Mouse (Mus musculus): Measurements from ENCODE around the gene Olfr1378. TPM values are rescaled to one million over a fixed set of nuclear protein-coding genes. Genes with fewer than 3 reads are reported as not detected.

Olfr1378 gene
- total and polyA plus RNA-seq, 2 experiments from 2014 or later, result not detected

GRCm38 (mm10) chr11:51016341-51016740, 50.0 kb downstream of the Olfr1378 start:
- DNase-seq (ENCODE audit: low spot score) (no peak), ATAC-seq (ENCODE audit: insufficient read depth, low read depth) (no peak)
- H3K4me1 ChIP-seq (ENCODE audit: control insufficient read depth, insufficient read depth), result no peaks in the 10 kb centered on the region
- 35% methylated on average over 2 of the region's 2 CpGs for WGBS
- TF ChIP-seq EP300 (IDR thresholded peaks at IDR 0.05; ENCODE audit: low read depth), result no peak
- no peak for TF ChIP-seq CTCF (IDR thresholded peaks at IDR 0.05; ENCODE audit: low read depth)
- H3K27ac ChIP-seq (ENCODE audit: low read depth), result no peak overlapping the region
- H3K9me3 ChIP-seq (replicated peaks; ENCODE audit: control insufficient read depth, low read length), result no peaks in the 10 kb centered on the region
- H3K36me3 ChIP-seq (replicated peaks; ENCODE audit: control insufficient read depth, insufficient read depth, low read length), result no peaks in the 10 kb centered on the region
- H3K4me2 ChIP-seq (ENCODE audit: low read depth, low read length), result no peak overlapping the region
- no peak overlapping the region for H3K9ac ChIP-seq (replicated peaks; ENCODE audit: low read depth, low read length)
- H3K27me3 ChIP-seq (ENCODE audit: control insufficient read depth, insufficient read depth, low read length), result no peaks in the 10 kb centered on the region
- H3K4me3 ChIP-seq (ENCODE audit: low read depth, low read length), result no peak overlapping the region

Other genes starting within 250 kb of the Olfr1378 start
- 4.4 and 6.0 TPM in 2 replicates for gene Zfp354c, start 138.8 kb upstream of the Olfr1378 start, total RNA-seq (2014; rRNA removed; ENCODE audit: low replicate concordance)
- gene Zfp354c, start 138.8 kb upstream of the Olfr1378 start, polyA plus RNA-seq (2015; fragmentation: Nextera tagmentation; extraction: Ambion mirVana), result 3.6 TPM in 2 replicates
- gene Zfp879, start 125.0 kb upstream of the Olfr1378 start, total RNA-seq (2014; rRNA removed; ENCODE audit: low replicate concordance), result 0.38 TPM in 1 of 2 replicates, not detected in the other
- 0.66 and 0.72 TPM in 2 replicates for gene Zfp879, start 125.0 kb upstream of the Olfr1378 start, polyA plus RNA-seq (2015; fragmentation: Nextera tagmentation; extraction: Ambion mirVana)
- not detected in 2 replicates for gene Grm6, start 115.8 kb upstream of the Olfr1378 start, total RNA-seq (2014; rRNA removed; ENCODE audit: low replicate concordance)
- gene Grm6, start 115.8 kb upstream of the Olfr1378 start, polyA plus RNA-seq (2015; fragmentation: Nextera tagmentation; extraction: Ambion mirVana), result not detected in 2 replicates
- not detected in 2 replicates for gene Zfp454, start 78.9 kb upstream of the Olfr1378 start, total RNA-seq (2014; rRNA removed; ENCODE audit: low replicate concordance)
- gene Zfp454, start 78.9 kb upstream of the Olfr1378 start, polyA plus RNA-seq (2015; fragmentation: Nextera tagmentation; extraction: Ambion mirVana), result 1.7 and 2.0 TPM in 2 replicates
- 2.4 and 19.3 TPM in 2 replicates for gene Zfp2, start 50.4 kb upstream of the Olfr1378 start, total RNA-seq (2014; rRNA removed; ENCODE audit: low replicate concordance)
- 5.3 and 5.5 TPM in 2 replicates for gene Zfp2, start 50.4 kb upstream of the Olfr1378 start, polyA plus RNA-seq (2015; fragmentation: Nextera tagmentation; extraction: Ambion mirVana)
- 0.73 TPM in 1 of 2 replicates, not detected in the other for gene Zfp354b, start 34.9 kb upstream of the Olfr1378 start, total RNA-seq (2014; rRNA removed; ENCODE audit: low replicate concordance)
- gene Zfp354b, start 34.9 kb upstream of the Olfr1378 start, polyA plus RNA-seq (2015; fragmentation: Nextera tagmentation; extraction: Ambion mirVana), result 0.85 TPM in 2 replicates
- not detected in 2 replicates for gene 4933414I15Rik, start 22.8 kb upstream of the Olfr1378 start, total RNA-seq (2014; rRNA removed; ENCODE audit: low replicate concordance)
- gene 4933414I15Rik, start 22.8 kb upstream of the Olfr1378 start, polyA plus RNA-seq (2015; fragmentation: Nextera tagmentation; extraction: Ambion mirVana), result not detected in 2 replicates
- gene Prop1, start 12.8 kb upstream of the Olfr1378 start, total RNA-seq (2014; rRNA removed; ENCODE audit: low replicate concordance), result not detected in 2 replicates
- not detected in 2 replicates for gene Prop1, start 12.8 kb upstream of the Olfr1378 start, polyA plus RNA-seq (2015; fragmentation: Nextera tagmentation; extraction: Ambion mirVana)
- not detected in 2 replicates for gene Olfr1377, start 15.4 kb downstream of the Olfr1378 start, total RNA-seq (2014; rRNA removed; ENCODE audit: low replicate concordance)
- gene Olfr1377, start 15.4 kb downstream of the Olfr1378 start, polyA plus RNA-seq (2015; fragmentation: Nextera tagmentation; extraction: Ambion mirVana), result not detected in 2 replicates
- not detected in 2 replicates for gene Olfr51, start 37.1 kb downstream of the Olfr1378 start, total RNA-seq (2014; rRNA removed; ENCODE audit: low replicate concordance)
- not detected in 2 replicates for gene Olfr51, start 37.1 kb downstream of the Olfr1378 start, polyA plus RNA-seq (2015; fragmentation: Nextera tagmentation; extraction: Ambion mirVana)
- gene Olfr54, start 47.7 kb downstream of the Olfr1378 start, total RNA-seq (2014; rRNA removed; ENCODE audit: low replicate concordance), result not detected in 2 replicates
- not detected in 2 replicates for gene Olfr54, start 47.7 kb downstream of the Olfr1378 start, polyA plus RNA-seq (2015; fragmentation: Nextera tagmentation; extraction: Ambion mirVana)
- not detected in 2 replicates for gene Olfr1375, start 81.6 kb downstream of the Olfr1378 start, total RNA-seq (2014; rRNA removed; ENCODE audit: low replicate concordance)
- gene Olfr1375, start 81.6 kb downstream of the Olfr1378 start, polyA plus RNA-seq (2015; fragmentation: Nextera tagmentation; extraction: Ambion mirVana), result not detected in 2 replicates
- gene Zfp354a, start 92.7 kb downstream of the Olfr1378 start, total RNA-seq (2014; rRNA removed; ENCODE audit: low replicate concordance), result 0.62 and 4.6 TPM in 2 replicates
- 3.4 and 4.2 TPM in 2 replicates for gene Zfp354a, start 92.7 kb downstream of the Olfr1378 start, polyA plus RNA-seq (2015; fragmentation: Nextera tagmentation; extraction: Ambion mirVana)

All from heart, postnatal 0 days (tissue).